Mouse (Mus musculus) adrenal gland, adult 2 months (tissue): ENCODE data around the gene Gm13694. TPM values are rescaled to one million over a fixed set of nuclear protein-coding genes. Genes with fewer than 3 reads are reported as not detected.

ENCODE experiments used
- DNase-seq: peaks from one replicate; pipeline ENCODE4 v3.0.0; 2021
- polyA plus RNA-seq: library from polyadenylated mRNA; depleted of rRNA; stranded (reverse); fragments of >200 nt; gene quantifications from 2 replicates; pipeline ENCODE4 v1.2.3, GENCODE M21; 2012; rRNA removed
- total RNA-seq, 2 experiments: library from RNA; stranded (reverse); gene quantifications; 2 replicates each; pipeline ENCODE4 v1.2.3; 2021

Gm13694 gene
- total and polyA plus RNA-seq, 3 experiments, result 1.1 to 1.5 TPM; not detected in 1

GRCm38 (mm10) chr2:84025217-84025616, 46.5 kb downstream of the Gm13694 start:
- DNase-seq, result no peak

Other genes with a start within 250 kb of the Gm13694 start
- gene Fam171b, start 166.3 kb upstream of the Gm13694 start, total RNA-seq, result 1 to 10 TPM; 4.2 to 5.9 TPM
- 1.0 and 1.3 TPM in 2 replicates for gene Fam171b, start 166.3 kb upstream of the Gm13694 start, polyA plus RNA-seq
- gene Zswim2, start 37.7 kb upstream of the Gm13694 start, total RNA-seq, result not detected
- not detected in 2 replicates for gene Zswim2, start 37.7 kb upstream of the Gm13694 start, polyA plus RNA-seq
- 1 to 10 TPM; 1.1 to 1.5 TPM for gene Gm13698, start 23.2 kb upstream of the Gm13694 start, total RNA-seq
- gene Gm13698, start 23.2 kb upstream of the Gm13694 start, polyA plus RNA-seq, result not detected in 2 replicates
- gene Gm13693, start 17.4 kb upstream of the Gm13694 start, total RNA-seq, result 1 to 10 TPM; 1.1 to 1.5 TPM
- not detected in 2 replicates for gene Gm13693, start 17.4 kb upstream of the Gm13694 start, polyA plus RNA-seq
- 1 to 10 TPM in 1 of 2 experiments, not detected in 1; 1.1 TPM for gene Gm13695, start 11.6 kb upstream of the Gm13694 start, total RNA-seq
- not detected in 2 replicates for gene Gm13695, start 11.6 kb upstream of the Gm13694 start, polyA plus RNA-seq
- gene Gm13696, start 5.8 kb upstream of the Gm13694 start, total RNA-seq, result 1 to 10 TPM; 1.1 to 1.5 TPM
- not detected in 2 replicates for gene Gm13696, start 5.8 kb upstream of the Gm13694 start, polyA plus RNA-seq
- 1 to 10 TPM; 1.1 to 1.5 TPM for gene Gm13697, start 5.8 kb downstream of the Gm13694 start, total RNA-seq
- gene Gm13697, start 5.8 kb downstream of the Gm13694 start, polyA plus RNA-seq, result not detected in 2 replicates
- 1 to 10 TPM; 1.1 to 1.5 TPM for gene Gm13691, start 11.6 kb downstream of the Gm13694 start, total RNA-seq
- gene Gm13691, start 11.6 kb downstream of the Gm13694 start, polyA plus RNA-seq, result not detected in 2 replicates